Mouse (Mus musculus): ENCODE data around the gene Cdc14a. TPM values are rescaled to one million over a fixed set of nuclear protein-coding genes. Genes with fewer than 3 reads are reported as not detected.

Gene Cdc14a
- polyA plus RNA-seq, 1 experiment: 6.5 TPM

- no peak for DNase-seq (ENCODE audit: low read depth)
- TF ChIP-seq CTCF (IDR thresholded peaks at IDR 0.05; ENCODE audit: borderline replicate concordance, extremely low read depth, insufficient read depth, insufficient read length) (no peak), POLR2A (IDR thresholded peaks at IDR 0.05; ENCODE audit: borderline replicate concordance, extremely low read depth, insufficient read depth, insufficient read length, poor library complexity, severe bottlenecking) (no peak)
Measured at GRCm38 (mm10) chr3:116412954-116413724, 10.7 kb downstream of the Cdc14a start.

GRCm38 (mm10) chr3:116410051-116410450, 13.8 kb downstream of the Cdc14a start:
- no peak for TF ChIP-seq POLR2A (IDR thresholded peaks at IDR 0.05; ENCODE audit: borderline replicate concordance, extremely low read depth, insufficient read depth, insufficient read length, poor library complexity, severe bottlenecking)
- TF ChIP-seq CTCF (IDR thresholded peaks at IDR 0.05; ENCODE audit: borderline replicate concordance, extremely low read depth, insufficient read depth, insufficient read length): no peak
- peak; percentile 8 for DNase-seq (ENCODE audit: low read depth)

- DNase-seq (ENCODE audit: low read depth): no peak
- TF ChIP-seq CTCF (IDR thresholded peaks at IDR 0.05; ENCODE audit: borderline replicate concordance, extremely low read depth, insufficient read depth, insufficient read length): no peak
- TF ChIP-seq POLR2A (IDR thresholded peaks at IDR 0.05; ENCODE audit: borderline replicate concordance, extremely low read depth, insufficient read depth, insufficient read length, poor library complexity, severe bottlenecking): no peak
Measured at GRCm38 (mm10) chr3:116409486-116409885, 14.3 kb downstream of the Cdc14a start.

GRCm38 (mm10) chr3:116408856-116409255, 15.0 kb downstream of the Cdc14a start:
- TF ChIP-seq POLR2A (IDR thresholded peaks at IDR 0.05; ENCODE audit: borderline replicate concordance, extremely low read depth, insufficient read depth, insufficient read length, poor library complexity, severe bottlenecking): no peak
- TF ChIP-seq CTCF (IDR thresholded peaks at IDR 0.05; ENCODE audit: borderline replicate concordance, extremely low read depth, insufficient read depth, insufficient read length): no peak
- no peak for DNase-seq (ENCODE audit: low read depth)

- TF ChIP-seq CTCF (IDR thresholded peaks at IDR 0.05; ENCODE audit: borderline replicate concordance, extremely low read depth, insufficient read depth, insufficient read length): no peak
- no peak for TF ChIP-seq POLR2A (IDR thresholded peaks at IDR 0.05; ENCODE audit: borderline replicate concordance, extremely low read depth, insufficient read depth, insufficient read length, poor library complexity, severe bottlenecking)
- no peak for DNase-seq (ENCODE audit: low read depth)
Measured at GRCm38 (mm10) chr3:116405516-116405915, 18.3 kb downstream of the Cdc14a start.

GRCm38 (mm10) chr3:116401436-116401835, 22.4 kb downstream of the Cdc14a start:
- DNase-seq (ENCODE audit: low read depth): peak; percentile 14
- TF ChIP-seq POLR2A (IDR thresholded peaks at IDR 0.05; ENCODE audit: borderline replicate concordance, extremely low read depth, insufficient read depth, insufficient read length, poor library complexity, severe bottlenecking) (no peak), CTCF (IDR thresholded peaks at IDR 0.05; ENCODE audit: borderline replicate concordance, extremely low read depth, insufficient read depth, insufficient read length) (no peak)

- TF ChIP-seq POLR2A (IDR thresholded peaks at IDR 0.05; ENCODE audit: borderline replicate concordance, extremely low read depth, insufficient read depth, insufficient read length, poor library complexity, severe bottlenecking) (no peak), CTCF (IDR thresholded peaks at IDR 0.05; ENCODE audit: borderline replicate concordance, extremely low read depth, insufficient read depth, insufficient read length) (no peak)
- peak; percentile 88 for DNase-seq (ENCODE audit: low read depth)
Measured at GRCm38 (mm10) chr3:116399349-116400090, 24.3 kb downstream of the Cdc14a start.

GRCm38 (mm10) chr3:116398543-116398942, 25.3 kb downstream of the Cdc14a start:
- TF ChIP-seq CTCF (IDR thresholded peaks at IDR 0.05; ENCODE audit: borderline replicate concordance, extremely low read depth, insufficient read depth, insufficient read length) (no peak), POLR2A (IDR thresholded peaks at IDR 0.05; ENCODE audit: borderline replicate concordance, extremely low read depth, insufficient read depth, insufficient read length, poor library complexity, severe bottlenecking) (no peak)
- DNase-seq (ENCODE audit: low read depth): peak; percentile 36

- TF ChIP-seq POLR2A (IDR thresholded peaks at IDR 0.05; ENCODE audit: borderline replicate concordance, extremely low read depth, insufficient read depth, insufficient read length, poor library complexity, severe bottlenecking) (no peak), CTCF (IDR thresholded peaks at IDR 0.05; ENCODE audit: borderline replicate concordance, extremely low read depth, insufficient read depth, insufficient read length) (no peak)
- DNase-seq (ENCODE audit: low read depth): peak; percentile 76
Measured at GRCm38 (mm10) chr3:116397976-116398375, 25.9 kb downstream of the Cdc14a start.

GRCm38 (mm10) chr3:116397341-116397740, 26.5 kb downstream of the Cdc14a start:
- TF ChIP-seq POLR2A (IDR thresholded peaks at IDR 0.05; ENCODE audit: borderline replicate concordance, extremely low read depth, insufficient read depth, insufficient read length, poor library complexity, severe bottlenecking) (no peak), CTCF (IDR thresholded peaks at IDR 0.05; ENCODE audit: borderline replicate concordance, extremely low read depth, insufficient read depth, insufficient read length) (no peak)

GRCm38 (mm10) chr3:116396571-116396970, 27.3 kb downstream of the Cdc14a start:
- TF ChIP-seq POLR2A (IDR thresholded peaks at IDR 0.05; ENCODE audit: borderline replicate concordance, extremely low read depth, insufficient read depth, insufficient read length, poor library complexity, severe bottlenecking) (no peak), CTCF (IDR thresholded peaks at IDR 0.05; ENCODE audit: borderline replicate concordance, extremely low read depth, insufficient read depth, insufficient read length) (no peak)
- DNase-seq (ENCODE audit: low read depth): peak; percentile 23

More at GRCm38 (mm10) chr3:116397341-116397740, 26.5 kb downstream of the Cdc14a start:
- DNase-seq (ENCODE audit: low read depth): no peak
